Mouse (Mus musculus) liver, embryonic 14.5 days (tissue): ENCODE measurements around the gene Atp5g1. TPM values are rescaled to one million over a fixed set of nuclear protein-coding genes. Genes with fewer than 3 reads are reported as not detected.
A peak's percentile ranks its signal among the peaks of the same experiment; 100 is the strongest.

ENCODE experiments used
- ATAC-seq: fragments of 200-750 bp; cut with Nextera tagmentation; 2 replicates; pipeline ENCODE4 v1.8.0; 2017; ENCODE audit warnings: moderate number of reproducible peaks, mild to moderate bottlenecking, moderate library complexity; ENCODE audit not compliant: insufficient read depth
- DNase-seq, 3 experiments: peaks; one replicate each; pipeline ENCODE4 v3.0.0-alpha.2; 2012 to 2013; ENCODE audit warnings: low read depth in 3 of 3, low spot score in 3 of 3
- H3K27ac ChIP-seq: fragments of 300-500 bp; sonication (generic); 2 replicates; pipeline ENCODE4 v1.5.1; 2014; ENCODE audit warnings: moderate library complexity, mild to moderate bottlenecking, control low read depth, inconsistent platforms
- H3K27me3 ChIP-seq: fragments of 300-500 bp; sonication (generic); 2 replicates; pipeline ENCODE4 v1.6.1; 2014; ENCODE audit warnings: mild to moderate bottlenecking, low read length, moderate library complexity; ENCODE audit not compliant: control insufficient read depth, insufficient read depth
- H3K36me3 ChIP-seq: fragments of 300-500 bp; sonication (generic); replicated peaks from 2 replicates; pipeline ENCODE4 v1.6.1; 2014; ENCODE audit warnings: low read depth; ENCODE audit not compliant: control insufficient read depth, insufficient read depth
- H3K4me1 ChIP-seq, 2 experiments: fragments of 200-500 bp in 1 of 2; fragments of 300-500 bp in 1 of 2; sonication (generic) in 1 of 2; replicated peaks; 2 replicates each; pipeline ENCODE4 v1.6.1; 2012 to 2014; ENCODE audit warnings: antibody characterized with exemption in 1 of 2, inconsistent platforms in 1 of 2, low read length in 1 of 2; ENCODE audit not compliant: control insufficient read depth in 2 of 2, insufficient read depth in 2 of 2
- H3K4me2 ChIP-seq: fragments of 300-500 bp; sonication (generic); 2 replicates; pipeline ENCODE4 v1.6.1; 2014; ENCODE audit warnings: low read depth, mild to moderate bottlenecking, control low read depth, moderate library complexity
- H3K4me3 ChIP-seq, 2 experiments: fragments of 200-500 bp in 1 of 2; fragments of 300-500 bp in 1 of 2; sonication (generic) in 1 of 2; 2 replicates each; pipeline ENCODE4 v1.5.1; 2012 to 2014; ENCODE audit warnings: low read depth in 2 of 2, low read length in 2 of 2, mild to moderate bottlenecking in 2 of 2, control low read depth in 1 of 2, inconsistent platforms in 1 of 2, moderate library complexity in 1 of 2; ENCODE audit not compliant: insufficient read depth in 1 of 2
- H3K9ac ChIP-seq: fragments of 300-500 bp; sonication (generic); replicated peaks from 2 replicates; pipeline ENCODE4 v1.6.1; 2014; ENCODE audit warnings: mild to moderate bottlenecking, control low read depth, moderate library complexity
- H3K9me3 ChIP-seq: fragments of 300-500 bp; sonication (generic); 2 replicates; pipeline ENCODE4 v1.6.1; 2016; ENCODE audit warnings: low read length, mixed read lengths; ENCODE audit not compliant: control insufficient read depth
- CTCF ChIP-seq: IDR thresholded peaks from 2 replicates; pipeline ENCODE4 v1.5.1; 2016; ENCODE audit warnings: antibody characterized with exemption, low read depth, control low read depth
- EP300 ChIP-seq: IDR thresholded peaks from 2 replicates; pipeline ENCODE4 v1.6.1; 2016; ENCODE audit warnings: antibody characterized with exemption, low read depth
- WGBS: fragments of 180-500 bp; shearing (Covaris S2); extraction: QIAGEN DNeasy Blood & Tissue Kit; methylation state at CpG from one replicate; pipeline ENCODE4 v1.1.7; 2014; ENCODE audit not compliant: insufficient replicate concordance; 5-methylcytosine and 5-hydroxymethylcytosine counted together
- polyA plus RNA-seq, 2 experiments: library from polyadenylated mRNA; depleted of rRNA in 1 of 2; stranded (reverse) in 1 of 2; unstranded in 1 of 2; fragments of >200 nt; fragmentation: Nextera tagmentation in 1 of 2; extraction: Ambion mirVana in 1 of 2; gene quantifications; 2 replicates each; pipeline versions ENCODE4 v1.2.1 to v1.2.3; 2012 to 2014

Atp5g1 gene
- polyA plus RNA-seq, 2 experiments = 213 to 650 TPM

GRCm38 (mm10) chr11:96073295-96073993 is 2.0 kb downstream of the Atp5g1 start:
- DNase-seq (no peak), ATAC-seq (no peak)
- H3K27ac ChIP-seq = no peak overlapping the region
- peak overlapping the region in 1 of 2 experiments; percentile 82; a peak in 2 of 4 replicates for H3K4me3 ChIP-seq
- WGBS = 73% methylated on average over 6 of the region's 9 CpGs
- no peaks in the 10 kb centered on the region for H3K27me3 ChIP-seq
- peaks cover 8 to 16% of the 10 kb centered on the region in 2 experiments for H3K4me1 ChIP-seq
- H3K9ac ChIP-seq = peak overlapping the region; percentile 9; the same call in 1 of the 2 replicates
- H3K9me3 ChIP-seq = no peaks in the 10 kb centered on the region
- peak overlapping the region; percentile 95 for H3K4me2 ChIP-seq
- no peak for TF ChIP-seq EP300
- TF ChIP-seq CTCF = no peak
- H3K36me3 ChIP-seq = peaks cover 8% of the 10 kb centered on the region

- Histone ChIP-seq H3K9me3 (no peaks in the 10 kb centered on the region), H3K36me3 (peaks cover 8% of the 10 kb centered on the region), H3K27me3 (no peaks in the 10 kb centered on the region), H3K4me2 (no peak overlapping the region), H3K9ac (no peak overlapping the region), H3K4me1 (peaks cover 0 to 11% of the 10 kb centered on the region in 2 experiments), H3K27ac (no peak overlapping the region), H3K4me3 (no peak overlapping the region)
- WGBS = 72% methylated on average over 1 of the region's 1 CpGs
- TF ChIP-seq EP300 (no peak), CTCF (no peak)
- ATAC-seq (no peak), DNase-seq (no peak)
These were observed 4.5 kb downstream of the Atp5g1 start for GRCm38 (mm10) chr11:96071013-96071412.

GRCm38 (mm10) chr11:96070353-96070752 is 5.1 kb downstream of the Atp5g1 start:
- no peak overlapping the region for H3K4me2 ChIP-seq
- H3K4me1 ChIP-seq = peaks cover 4 to 15% of the 10 kb centered on the region in 2 experiments
- H3K9ac ChIP-seq = no peak overlapping the region
- no peaks in the 10 kb centered on the region for H3K27me3 ChIP-seq
- ATAC-seq (no peak), DNase-seq (no peak)
- TF ChIP-seq EP300 = no peak
- TF ChIP-seq CTCF = no peak
- no peaks in the 10 kb centered on the region for H3K9me3 ChIP-seq
- no peak overlapping the region for H3K4me3 ChIP-seq
- peaks cover 8% of the 10 kb centered on the region for H3K36me3 ChIP-seq
- no peak overlapping the region for H3K27ac ChIP-seq
- WGBS = 83% methylated on average over 7 of the region's 7 CpGs

GRCm38 (mm10) chr11:96068231-96068630 is 7.2 kb downstream of the Atp5g1 start:
- H3K9ac ChIP-seq = no peak overlapping the region
- H3K4me2 ChIP-seq = no peak overlapping the region
- H3K36me3 ChIP-seq = peaks cover 6% of the 10 kb centered on the region
- H3K4me3 ChIP-seq = no peak overlapping the region
- DNase-seq (no peak), ATAC-seq (no peak)
- no peaks in the 10 kb centered on the region for H3K27me3 ChIP-seq
- TF ChIP-seq CTCF (no peak), EP300 (no peak)
- H3K9me3 ChIP-seq = no peaks in the 10 kb centered on the region
- no peak overlapping the region for H3K27ac ChIP-seq
- 64% methylated on average over 5 of the region's 5 CpGs for WGBS
- H3K4me1 ChIP-seq = peaks cover 10 to 17% of the 10 kb centered on the region in 2 experiments

- TF ChIP-seq EP300 = no peak
- no peak for TF ChIP-seq CTCF
- Histone ChIP-seq H3K9ac (peak within 1 kb of the TSS; percentile 91), H3K36me3 (peaks cover 15% of the 10 kb centered on the region), H3K4me2 (peak within 1 kb of the TSS; percentile 64), H3K9me3 (no peaks in the 10 kb centered on the region), H3K4me1 (peaks cover 10 to 19% of the 10 kb centered on the region in 2 experiments), H3K4me3 (peak within 1 kb of the TSS; percentile 75 to 92), H3K27me3 (no peaks in the 10 kb centered on the region), H3K27ac (peak within 1 kb of the TSS; percentile 61)
- peak; percentile 99 for ATAC-seq
- DNase-seq = peak; percentile 88 to 90 (median 89)
- 5% methylated on average over 50 of the region's 50 CpGs for WGBS
These were observed 10.1 kb downstream of the Atp5g1 start, which contains the start of gene Ube2z for GRCm38 (mm10) chr11:96065215-96065911. TSS of gene Ube2z (minus strand) at chr11:96065388.
